ENCODE assay signal across 25 mouse cellular contexts in the genomic region with DNA sequence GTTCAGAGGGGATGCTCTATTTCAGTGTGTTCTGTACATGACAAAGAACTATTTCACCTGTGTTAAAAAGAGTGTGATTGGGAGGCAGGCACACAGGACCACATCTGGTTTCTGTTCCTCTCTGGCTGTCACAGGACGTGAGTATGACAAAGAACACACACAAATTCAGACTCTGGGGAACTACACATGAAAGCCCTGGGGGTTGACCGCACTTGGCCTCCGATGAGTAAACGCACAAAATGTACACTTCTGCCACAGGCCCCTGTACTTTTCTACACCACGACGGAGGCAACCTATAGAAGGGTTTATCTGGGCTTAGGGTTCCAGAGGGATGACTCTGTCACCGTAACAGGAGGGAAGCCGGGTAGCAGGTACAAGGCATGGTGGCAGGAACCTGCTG. TPM values are rescaled to one million over a fixed set of nuclear protein-coding genes. Genes with fewer than 3 reads are reported as not detected.
DNase-seq lines count a peak whose midpoint lies in the region; ATAC-seq and TF ChIP-seq lines count a peak whose summit lies in the region.
"Had no signal": no experiment of that assay in that cellular context is flagged by ENCODE, and none has a peak within 500 bp of the region (broad histone marks: within the 10 kb centered on the region; RNA-seq: fewer than 3 reads in every experiment).

No protein-coding gene starts in this region.

- peak overlapping the region; percentile 13 for H3K27ac ChIP-seq in bone marrow, adult 2 months (ENCODE audit: control insufficient read depth, insufficient read depth, low read depth, low read length, poor library complexity)
- H3K27ac ChIP-seq in small intestine, adult 2 months (ENCODE audit: insufficient read depth, low read depth, low read length), result peak overlapping the region; percentile 29; the same call in 1 of the 2 replicates
- H3K27ac ChIP-seq in forebrain, postnatal 0 days (ENCODE audit: low read depth, low read length), result no peak overlapping the region
- H3K27ac ChIP-seq: forebrain, embryonic 10.5 days; gastrocnemius, adult 2 months; hindbrain, embryonic 10.5 days; hindbrain, postnatal 0 days; kidney, postnatal 0 days; limb, embryonic 10.5 days; macrophage; midbrain, embryonic 10.5 days had no signal

- 67% methylated on average over 8 of the region's 8 CpGs for WGBS in bone marrow, adult 2 months
- 79% methylated on average over 8 of the region's 8 CpGs for WGBS in small intestine, adult 2 months
- 91% methylated on average over 8 of the region's 8 CpGs for WGBS in forebrain, postnatal 0 days

- H3K4me3 ChIP-seq in bone marrow, adult 2 months (replicated peaks; ENCODE audit: control insufficient read depth, low read depth, low read length), result no peak overlapping the region
- no peak overlapping the region for H3K4me3 ChIP-seq in small intestine, adult 2 months (ENCODE audit: low read depth, low read length)
- H3K4me3 ChIP-seq in forebrain, postnatal 0 days (ENCODE audit: low read depth, low read length), result no peak overlapping the region
- H3K4me3 ChIP-seq: forebrain, embryonic 10.5 days; gastrocnemius, adult 2 months; hindbrain, embryonic 10.5 days; limb, embryonic 10.5 days; midbrain, embryonic 10.5 days had no signal

- peaks cover 1% of the 10 kb centered on the region; the same call in 1 of the 2 replicates for H3K4me1 ChIP-seq in bone marrow, adult 2 months (ENCODE audit: control insufficient read depth, insufficient read depth, low read length)
- H3K4me1 ChIP-seq in small intestine, adult 2 months (ENCODE audit: control insufficient read depth, insufficient read depth, insufficient read length, low read length), result no peaks in the 10 kb centered on the region; the same call in 1 of the 2 replicates
- no peaks in the 10 kb centered on the region for H3K4me1 ChIP-seq in forebrain, postnatal 0 days (ENCODE audit: insufficient read depth)
- H3K4me1 ChIP-seq: forebrain, embryonic 10.5 days; hindbrain, embryonic 10.5 days; midbrain, embryonic 10.5 days had no signal

- ATAC-seq in forebrain, postnatal 0 days, result no peak
- ATAC-seq: forebrain, embryonic 16.5 days; hindbrain, postnatal 0 days; midbrain, embryonic 16.5 days had no signal

- H3K9me3 ChIP-seq in forebrain, postnatal 0 days (ENCODE audit: low read length), result no peaks in the 10 kb centered on the region
- H3K9me3 ChIP-seq: forebrain, embryonic 10.5 days; hindbrain, embryonic 10.5 days; limb, embryonic 10.5 days; midbrain, embryonic 10.5 days had no signal

- H3K36me3 ChIP-seq in small intestine, adult 2 months (ENCODE audit: control insufficient read depth, insufficient read depth, low read length), result peaks cover 43% of the 10 kb centered on the region
- peaks cover 7% of the 10 kb centered on the region; the same call in 1 of the 2 replicates for H3K36me3 ChIP-seq in splenic B cell, adult 2 months (ENCODE audit: control insufficient read depth, insufficient read depth, low read length, poor library complexity, severe bottlenecking)
- peaks cover 45% of the 10 kb centered on the region for H3K36me3 ChIP-seq in forebrain, postnatal 0 days (ENCODE audit: insufficient read depth)

- TF ChIP-seq CTCF in bone marrow, adult 2 months (IDR thresholded peaks at IDR 0.05; ENCODE audit: control insufficient read depth, insufficient read depth, low read length), result no peak
- TF ChIP-seq CTCF in small intestine, adult 2 months (IDR thresholded peaks at IDR 0.05; ENCODE audit: extremely low read depth, insufficient read length, insufficient replicate concordance, low read depth, low read length), result no peak
- TF ChIP-seq CTCF in forebrain, postnatal 0 days (IDR thresholded peaks at IDR 0.05; ENCODE audit: low read depth), result no peak

- DNase-seq in lung, postnatal 25 days (ENCODE audit: low spot score), result peak; percentile 44
- no peak for DNase-seq in lung, postnatal 10 days
- DNase-seq in splenic B cell, adult 2 months (ENCODE audit: low read depth, low spot score), result peak; percentile 92
- DNase-seq in embryo, embryonic 10.5 days (ENCODE audit: low spot score), result no peak
- no peak for DNase-seq in forebrain, postnatal 0 days
- DNase-seq: adrenal gland, postnatal 14 days; cerebellum, adult 9-10 months; gastrocnemius, adult 2 months; kidney, adult 11 months; liver; right cerebral cortex, adult 18-20 months; thymus, adult 2 months; thymus, postnatal 4 days had no signal

- no peak overlapping the region for H3K9ac ChIP-seq in forebrain, postnatal 0 days

- no peaks in the 10 kb centered on the region for H3K27me3 ChIP-seq in small intestine, adult 2 months (ENCODE audit: control insufficient read depth, insufficient read depth, low read length)
- no peaks in the 10 kb centered on the region for H3K27me3 ChIP-seq in splenic B cell, adult 2 months (ENCODE audit: control insufficient read depth, insufficient read depth, low read length, poor library complexity, severe bottlenecking)
- no peaks in the 10 kb centered on the region for H3K27me3 ChIP-seq in forebrain, postnatal 0 days (ENCODE audit: insufficient read depth, low read length)

- no peak overlapping the region for H3K4me2 ChIP-seq in forebrain, postnatal 0 days (ENCODE audit: low read depth)
- H3K4me2 ChIP-seq: heart, embryonic 11.5 days had no signal

- TF ChIP-seq POLR2A in bone marrow, adult 2 months (IDR thresholded peaks at IDR 0.05; ENCODE audit: borderline replicate concordance, control insufficient read depth, low read depth, low read length), result no peak
- no peak for TF ChIP-seq POLR2A in small intestine, adult 2 months (IDR thresholded peaks at IDR 0.05; ENCODE audit: low read depth, low read length)

RNA-seq across cellular contexts. Expression of a gene that starts 20.2 kb away (rescaled TPM):
- polyA plus RNA-seq in bone marrow, adult 2 months (2011; ENCODE audit: insufficient read depth, insufficient read length, low replicate concordance, missing spikeins), result 6.0 and 16.0 TPM in 2 replicates
- 9.6 and 10.9 TPM in 2 replicates for polyA plus RNA-seq in small intestine, adult 2 months (2012; rRNA removed)
- total RNA-seq in forebrain, postnatal 0 days (2014; rRNA removed), result 16.2 and 18.6 TPM in 2 replicates
- 32.5 and 36.6 TPM in 2 replicates for polyA plus RNA-seq in forebrain, postnatal 0 days (2015; fragmentation: Nextera tagmentation; extraction: Ambion mirVana)

RNA-seq across cellular contexts. Expression of a gene that starts 20.3 kb away (rescaled TPM):
- 21.8 and 37.0 TPM in 2 replicates for polyA plus RNA-seq in bone marrow, adult 2 months (2011; ENCODE audit: insufficient read depth, insufficient read length, low replicate concordance, missing spikeins)
- polyA plus RNA-seq in small intestine, adult 2 months (2012; rRNA removed), result 1.5 and 7.6 TPM in 2 replicates
- total RNA-seq in forebrain, postnatal 0 days (2014; rRNA removed), result 76.2 and 97.5 TPM in 2 replicates
- polyA plus RNA-seq in forebrain, postnatal 0 days (2015; fragmentation: Nextera tagmentation; extraction: Ambion mirVana), result 50.7 and 53.2 TPM in 2 replicates

RNA-seq across cellular contexts. Expression of a gene that starts 24.4 kb away (rescaled TPM):
- 4.7 and 9.5 TPM in 2 replicates for polyA plus RNA-seq in bone marrow, adult 2 months (2011; ENCODE audit: insufficient read depth, insufficient read length, low replicate concordance, missing spikeins)
- polyA plus RNA-seq in small intestine, adult 2 months (2012; rRNA removed), result 1.3 and 2.5 TPM in 2 replicates
- 5.2 and 8.3 TPM in 2 replicates for total RNA-seq in forebrain, postnatal 0 days (2014; rRNA removed)
- 2.2 and 3.1 TPM in 2 replicates for polyA plus RNA-seq in forebrain, postnatal 0 days (2015; fragmentation: Nextera tagmentation; extraction: Ambion mirVana)

Comparison
In these comparisons a context has a peak if more than half of its experiments do, and no peak if none do; other contexts are left out.
1. DNase-seq: peak in lung, postnatal 25 days (single experiment) and splenic B cell, adult 2 months (single experiment); none in lung, postnatal 10 days (single experiment), embryo, embryonic 10.5 days (single experiment) and forebrain, postnatal 0 days (single experiment).